Mouse (Mus musculus): ENCODE results near the gene Necab3. TPM values are rescaled to one million over a fixed set of nuclear protein-coding genes. Genes with fewer than 3 reads are reported as not detected.
A peak's percentile ranks its signal among the peaks of the same experiment; 100 is the strongest.

Necab3 gene
- total RNA-seq, 2 experiments from 2014 or later, result 0.33 to 0.36 TPM

DNA sequence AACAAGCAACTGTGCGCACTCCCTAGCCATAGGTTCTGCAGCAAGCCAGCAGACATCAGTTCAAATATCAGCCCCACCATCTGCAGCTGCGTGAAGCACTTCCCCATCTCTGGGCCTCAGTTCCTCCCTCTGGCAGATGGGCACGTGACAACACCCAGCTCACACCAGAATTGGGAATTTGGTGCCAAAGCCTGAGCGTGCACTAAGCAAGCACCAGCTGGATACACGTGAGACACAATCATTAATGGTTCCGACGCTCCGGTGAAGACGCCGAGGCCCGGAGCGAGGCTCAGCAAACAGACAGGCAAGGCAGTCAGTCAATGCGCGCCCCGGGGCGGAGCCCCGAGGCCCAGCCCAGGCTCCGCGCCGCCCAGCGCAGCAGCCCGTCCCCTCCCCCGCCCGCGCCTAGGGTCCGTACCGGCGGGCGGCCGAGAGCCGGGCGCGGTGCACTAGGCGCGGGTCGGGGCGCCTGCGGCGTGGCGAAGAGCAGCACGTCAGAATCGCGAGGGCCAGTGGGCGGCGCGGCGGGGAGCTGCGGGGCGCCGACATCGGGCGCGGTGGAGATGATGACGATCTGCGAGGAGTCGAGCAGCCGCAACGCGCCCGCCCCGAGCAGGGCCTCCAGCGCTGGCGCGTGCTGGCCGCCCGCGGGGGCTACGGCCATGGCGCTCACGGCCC, 10.5 kb upstream of the Necab3 start:
- peak overlapping the region; percentile 4 for H3K27ac ChIP-seq
- peak overlapping the region; percentile 84 for H3K4me3 ChIP-seq
- intact Hi-C loops (cut with DNase I), result no loop called here
- TF ChIP-seq CTCF (IDR thresholded peaks at IDR 0.05), result no peak
- peak; percentile 74 for DNase-seq

DNA sequence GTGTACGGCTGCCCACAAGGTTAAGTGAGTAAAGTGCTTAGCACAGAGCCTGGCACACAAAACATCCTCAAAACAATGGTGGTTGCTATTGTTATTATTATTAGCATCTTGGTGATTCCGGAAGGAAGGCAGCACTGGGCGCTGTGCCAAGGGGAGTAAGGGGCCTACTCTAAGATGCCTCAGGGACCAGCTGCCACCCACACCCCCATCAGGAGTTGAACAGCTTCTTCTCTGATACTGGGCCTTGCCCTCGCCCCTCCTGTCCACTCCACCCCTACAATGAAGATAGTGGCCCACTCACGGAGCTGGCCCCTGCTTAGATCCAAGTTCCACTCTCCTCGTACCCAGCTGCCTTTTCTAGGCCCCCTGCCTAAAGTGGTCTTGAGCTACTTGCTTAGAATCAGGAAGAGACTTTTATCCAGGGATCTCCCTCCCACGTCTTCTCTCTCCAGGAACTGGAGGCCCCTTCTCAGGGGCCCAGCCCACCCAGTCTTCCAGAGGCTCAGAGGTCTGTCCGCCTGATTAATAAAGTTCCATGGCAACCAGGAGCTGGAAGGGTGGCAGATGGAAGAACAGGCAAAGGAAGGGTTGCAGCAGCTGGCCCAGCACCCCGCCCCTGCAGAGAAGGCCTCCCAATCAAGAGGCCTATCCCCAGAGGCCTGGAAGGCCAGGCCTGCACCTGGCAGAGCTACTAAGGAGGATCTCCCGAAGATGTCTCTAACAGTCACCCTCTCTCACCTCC, 9.8 kb upstream of the Necab3 start:
- intact Hi-C loops (cut with DNase I), result no loop called here
- H3K27ac ChIP-seq, result peak overlapping the region; percentile 4
- H3K4me3 ChIP-seq, result peak overlapping the region; percentile 84
- no peak for DNase-seq
- no peak for TF ChIP-seq CTCF (IDR thresholded peaks at IDR 0.05)

DNA sequence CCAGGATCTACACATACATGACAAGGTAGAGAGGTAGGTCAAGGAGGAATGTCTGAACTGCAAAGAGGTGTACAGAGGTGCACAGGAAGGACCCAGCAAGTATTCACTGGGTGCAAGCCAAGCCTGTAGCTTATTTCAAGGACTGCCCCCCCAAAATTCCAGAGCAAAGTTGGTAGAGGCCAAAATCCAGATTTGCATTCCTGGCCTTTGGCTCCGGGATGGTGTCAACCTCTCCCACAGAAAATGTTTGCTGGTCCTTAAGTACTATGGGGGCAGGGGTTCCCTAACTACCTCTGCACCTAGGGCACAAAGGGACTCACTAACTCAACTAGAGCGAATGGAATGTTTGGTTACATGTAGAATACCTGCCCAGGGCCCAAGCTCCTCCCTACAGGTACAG, 9.1 kb upstream of the Necab3 start:
- H3K4me3 ChIP-seq, result no peak overlapping the region; the same call in 1 of the 2 replicates
- intact Hi-C loops (cut with DNase I), result no loop called here
- H3K27ac ChIP-seq, result no peak overlapping the region
- no peak for TF ChIP-seq CTCF (IDR thresholded peaks at IDR 0.05)
- no peak for DNase-seq

DNA sequence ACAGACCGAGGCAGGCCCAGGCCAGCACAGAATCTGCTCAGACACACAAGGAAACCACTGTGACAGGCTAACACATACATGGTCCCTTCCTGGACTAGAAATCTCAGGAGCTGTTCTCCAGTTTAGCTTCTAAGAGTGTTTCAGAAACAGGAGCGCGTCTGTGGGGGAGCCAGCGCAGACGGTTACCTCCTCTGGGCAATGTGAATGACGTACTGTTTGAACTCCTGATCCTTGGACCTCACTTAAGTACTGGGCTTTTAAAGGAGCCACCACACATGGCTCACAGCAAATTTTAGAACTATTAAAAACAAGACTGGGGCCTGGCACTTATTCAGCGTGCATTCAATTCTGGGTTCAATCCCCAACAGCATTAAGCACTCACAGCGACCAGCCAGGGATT, 8.0 kb upstream of the Necab3 start:
- TF ChIP-seq CTCF (IDR thresholded peaks at IDR 0.05), result no peak
- no peak overlapping the region for H3K4me3 ChIP-seq
- no peak for DNase-seq
- no peak overlapping the region for H3K27ac ChIP-seq
- intact Hi-C loops (cut with DNase I), result no loop called here

DNA sequence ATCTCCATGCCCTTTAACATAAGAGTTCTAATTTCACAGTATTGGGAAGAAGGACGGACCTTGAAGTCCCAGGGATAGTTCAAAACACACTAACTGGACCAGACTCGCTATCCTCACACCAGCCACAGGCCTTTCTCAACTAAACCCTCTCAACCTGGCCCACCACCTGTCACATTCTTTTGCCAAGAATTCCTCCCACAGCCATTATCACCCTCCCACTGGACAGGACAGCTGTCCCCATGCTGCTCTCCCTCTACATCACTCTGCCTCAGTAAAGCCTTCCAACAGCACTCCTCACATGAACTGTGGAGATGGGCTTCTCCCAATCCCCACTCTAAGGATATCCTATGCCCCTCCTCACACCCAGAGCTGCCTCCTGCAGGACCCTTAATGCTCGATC, 6.9 kb upstream of the Necab3 start:
- intact Hi-C loops (cut with DNase I), result no loop called here
- no peak for TF ChIP-seq CTCF (IDR thresholded peaks at IDR 0.05)
- H3K4me3 ChIP-seq, result no peak overlapping the region
- no peak for DNase-seq
- no peak overlapping the region for H3K27ac ChIP-seq

DNA sequence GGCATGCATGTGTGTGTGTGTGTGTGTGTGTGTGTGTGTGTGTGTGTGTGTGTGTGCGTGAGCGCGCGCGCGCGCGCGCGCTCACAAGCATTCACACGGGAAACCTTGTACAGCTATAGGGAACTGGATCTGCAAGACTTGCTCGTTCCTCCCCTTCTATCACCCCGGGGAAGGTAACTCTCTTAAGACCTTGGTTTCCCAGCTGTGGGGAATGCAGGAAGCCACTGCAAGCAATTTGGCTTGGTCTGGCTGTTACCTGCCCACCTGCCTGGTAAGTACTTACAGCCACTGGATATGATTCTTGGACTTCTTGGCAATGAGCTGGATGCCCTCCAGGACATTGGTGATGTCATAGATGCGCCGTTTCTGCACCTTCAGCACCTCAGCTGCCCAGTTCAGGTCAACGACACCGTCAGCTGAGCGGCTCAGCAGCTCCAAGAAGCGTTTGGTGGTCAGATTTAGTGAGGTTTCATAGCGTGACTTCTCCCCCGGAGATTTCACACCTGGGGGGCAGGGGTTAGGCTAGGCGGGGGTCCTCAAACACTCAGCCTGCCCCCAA, 5.0 kb upstream of the Necab3 start:
- no peak overlapping the region for H3K4me3 ChIP-seq
- no peak for TF ChIP-seq CTCF (IDR thresholded peaks at IDR 0.05)
- intact Hi-C loops (cut with DNase I), result no loop called here
- H3K27ac ChIP-seq, result no peak overlapping the region
- DNase-seq, result no peak

DNA sequence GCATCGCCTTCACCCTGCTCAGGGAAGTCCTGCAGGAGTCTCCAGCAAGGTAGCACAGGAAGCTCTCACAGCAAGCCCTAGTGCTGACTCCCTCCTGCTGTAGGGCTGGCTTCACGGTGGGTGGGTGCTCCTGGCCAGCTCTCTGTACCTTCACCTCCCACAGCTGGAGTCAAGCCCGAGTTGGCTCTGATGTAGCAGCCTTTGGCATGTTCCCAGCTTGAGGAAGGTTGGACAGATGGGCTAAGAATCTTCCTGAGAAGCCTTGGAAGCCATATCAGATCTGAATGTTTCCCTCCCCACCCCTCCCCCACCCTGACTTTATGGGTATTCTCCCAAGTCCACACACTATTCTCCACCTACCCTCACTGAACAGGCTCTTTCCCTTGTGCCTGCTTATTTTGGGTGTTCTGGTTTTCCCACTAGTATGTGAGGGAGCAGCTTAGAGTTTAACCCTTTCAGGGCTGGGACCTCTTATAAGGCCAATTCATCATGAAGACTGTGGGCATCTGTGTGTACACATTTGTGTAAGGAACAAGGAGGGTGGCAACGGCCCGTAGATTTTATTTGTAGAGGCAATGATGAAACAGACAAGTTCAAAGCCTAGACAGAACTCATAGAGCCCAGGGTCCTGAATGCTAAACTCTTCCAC, 1.4 kb downstream of the Necab3 start:
- Histone ChIP-seq H3K4me3 (no peak overlapping the region), H3K27ac (no peak overlapping the region)
- intact Hi-C loops (cut with DNase I), result loop anchor here (5.0 kb wide), 1 partner anchor 385 kb away; no protein-coding TSS in a partner anchor
- TF ChIP-seq CTCF (IDR thresholded peaks at IDR 0.05), result no peak
- no peak for DNase-seq

DNA sequence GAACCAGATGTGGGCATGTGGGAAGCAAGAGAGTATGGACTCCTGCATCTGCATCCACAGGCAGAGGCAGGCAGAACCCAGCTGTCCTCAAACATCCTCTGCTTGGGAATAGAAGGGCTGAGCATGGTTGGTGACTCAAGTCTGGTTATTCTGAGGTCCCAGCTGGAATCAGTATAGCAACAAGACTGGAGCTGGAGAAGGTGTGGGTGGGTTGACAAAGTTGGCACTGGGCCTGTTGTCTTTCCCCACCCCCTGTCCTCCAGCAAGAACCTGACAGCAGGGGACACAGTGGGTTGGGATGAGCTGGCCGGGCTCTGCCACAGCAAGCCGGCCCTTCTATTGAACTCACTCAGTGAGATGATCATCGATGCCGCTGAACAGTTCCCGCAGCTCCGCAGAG, 3.5 kb downstream of the Necab3 start:
- no peak overlapping the region for H3K27ac ChIP-seq
- no peak overlapping the region for H3K4me3 ChIP-seq
- TF ChIP-seq CTCF (IDR thresholded peaks at IDR 0.05), result no peak
- intact Hi-C loops (cut with DNase I), result loop anchor here (5.0 kb wide), 1 partner anchor 387 kb away; no protein-coding TSS in a partner anchor
- no peak for DNase-seq

DNA sequence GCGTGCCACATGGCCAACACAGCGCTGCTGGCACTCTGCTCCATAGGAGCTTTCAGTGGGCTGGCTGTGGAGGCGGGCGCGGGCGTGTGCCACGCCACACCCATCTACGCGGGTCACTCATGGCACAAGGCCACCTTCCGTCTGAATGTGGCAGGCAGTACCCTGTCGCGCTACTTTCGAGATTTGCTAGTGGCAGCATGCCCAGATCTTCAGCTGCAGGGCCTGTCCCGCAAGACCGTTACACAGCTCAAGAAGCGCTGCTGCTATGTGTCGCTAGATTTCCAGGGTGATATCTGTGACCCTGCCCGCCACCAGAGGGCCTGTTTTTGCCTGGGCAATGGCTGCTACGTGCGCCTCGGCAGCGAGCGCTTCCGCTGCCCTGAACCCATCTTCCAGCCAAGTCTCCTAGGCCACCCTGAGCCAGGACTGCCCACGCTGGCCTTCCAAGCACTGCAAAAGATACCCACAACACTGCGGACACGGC, 6.2 kb downstream of the Necab3 start:
- TF ChIP-seq CTCF (IDR thresholded peaks at IDR 0.05), result peak; percentile 79
- DNase-seq, result peak; percentile 88
- H3K27ac ChIP-seq, result peak overlapping the region; percentile 78
- peak overlapping the region; percentile 74 for H3K4me3 ChIP-seq
- intact Hi-C loops (cut with DNase I), result loop anchor here (5.0 kb wide), 1 partner anchor 60 kb away; the partner anchor contains the start of genes 4930519P11Rik and Zfp341

DNA sequence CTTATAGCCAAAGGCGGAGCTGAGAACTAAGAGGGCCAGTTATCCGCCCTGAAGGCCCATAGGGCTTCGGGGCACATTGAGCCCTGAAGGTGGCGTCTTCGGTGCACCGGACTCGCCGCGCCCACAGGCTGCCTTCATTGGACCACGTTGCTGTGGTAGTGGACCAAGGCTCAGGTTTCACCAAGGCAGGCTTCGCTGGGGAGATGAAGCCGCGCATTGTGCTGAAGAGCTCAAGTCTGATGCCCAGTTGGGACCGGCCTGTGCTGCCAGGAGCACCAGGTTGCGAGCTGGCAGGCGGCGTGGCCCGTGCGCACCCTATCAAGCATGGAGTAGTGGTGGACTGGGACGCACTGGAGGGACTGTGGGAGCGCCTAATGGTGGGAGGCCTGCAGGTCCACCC, 6.8 kb downstream of the Necab3 start:
- DNase-seq, result no peak
- Histone ChIP-seq H3K4me3 (peak overlapping the region; percentile 74), H3K27ac (peak overlapping the region; percentile 78)
- TF ChIP-seq CTCF (IDR thresholded peaks at IDR 0.05), result no peak
- intact Hi-C loops (cut with DNase I), result loop anchor here (5.0 kb wide), 1 partner anchor 60 kb away; the partner anchor contains the start of genes 4930519P11Rik and Zfp341

DNA sequence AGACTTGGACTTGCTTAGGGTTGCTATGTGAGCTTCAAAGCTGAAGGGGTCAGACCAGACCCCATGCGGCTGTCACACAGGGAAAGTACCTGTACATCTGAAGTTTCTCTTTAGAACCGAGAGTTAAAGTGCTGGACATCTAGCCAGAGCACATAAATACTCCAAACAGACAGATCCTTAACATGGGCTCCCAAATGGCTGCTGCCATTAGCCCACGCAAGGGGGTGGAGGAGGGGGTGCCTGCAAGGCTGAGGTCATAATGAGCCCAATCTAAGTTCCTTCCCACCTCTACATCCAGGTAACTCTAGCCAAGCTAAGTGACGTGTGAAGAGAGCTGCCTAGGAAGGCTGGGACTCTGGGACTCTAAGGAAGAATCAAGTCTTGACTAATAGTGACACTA, 7.2 kb downstream of the Necab3 start, which contains the start of gene Actl10:
Gene Actl10, plus strand, starts transcription at position 301 of the 400 bp plus-strand sequence.
- Histone ChIP-seq H3K4me3 (peak within 1 kb of the TSS; percentile 74), H3K27ac (peak within 1 kb of the TSS; percentile 78)
- no peak for TF ChIP-seq CTCF (IDR thresholded peaks at IDR 0.05)
- no peak for DNase-seq
- intact Hi-C loops (cut with DNase I), result loop anchor here (5.0 kb wide), 1 partner anchor 61 kb away; the partner anchor contains the start of genes 4930519P11Rik and Zfp341

DNA sequence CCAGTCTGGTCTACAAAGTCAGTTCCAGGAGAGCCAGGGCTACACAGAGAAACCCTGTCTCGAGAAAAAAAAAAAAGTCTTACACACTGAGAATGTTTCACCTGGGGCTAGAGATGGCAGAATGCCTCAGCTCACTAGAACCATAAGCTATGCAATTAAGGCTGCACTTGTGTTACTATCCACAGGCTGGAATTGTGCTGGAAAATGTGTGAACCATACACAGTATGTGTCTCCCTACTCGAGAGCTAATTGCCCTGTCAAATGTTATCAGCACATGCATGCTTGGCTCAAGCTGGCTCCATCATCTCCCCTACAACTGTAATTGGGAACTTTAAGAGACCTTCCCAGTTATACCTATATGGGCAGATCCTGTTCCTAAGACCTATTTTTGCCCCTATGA, 7.8 kb downstream of the Necab3 start:
- H3K27ac ChIP-seq, result no peak overlapping the region
- no peak for TF ChIP-seq CTCF (IDR thresholded peaks at IDR 0.05)
- intact Hi-C loops (cut with DNase I), result loop anchor here (5.0 kb wide), 1 partner anchor 61 kb away; the partner anchor contains the start of genes 4930519P11Rik and Zfp341
- DNase-seq, result peak; percentile 4
- no peak overlapping the region for H3K4me3 ChIP-seq
